Mouse (Mus musculus): Measurements from ENCODE around the gene Camk2b.

Camk2b gene

DNA sequence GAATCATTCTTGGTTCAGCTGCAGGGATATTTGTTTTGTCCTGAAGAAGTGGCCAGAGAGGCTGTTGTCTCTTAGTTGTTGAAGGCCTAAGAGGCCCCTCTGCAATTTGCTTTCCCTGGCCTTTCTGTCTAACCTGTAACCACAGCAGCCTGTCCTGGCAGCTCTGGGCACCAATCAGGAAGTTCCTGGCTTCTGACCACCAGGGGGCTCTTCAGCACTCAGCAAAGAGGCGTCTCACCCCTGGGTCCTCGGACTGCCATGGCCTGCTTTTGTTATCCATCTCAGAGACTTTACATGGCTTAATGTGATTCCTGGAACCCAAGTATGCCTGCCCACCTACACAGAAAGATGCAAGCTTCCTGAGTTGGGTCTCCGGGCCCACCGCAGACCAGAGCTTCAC lies 75.3 kb downstream of the Camk2b start:
- no peak for DNase-seq (ENCODE audit: extremely low spot score, low read depth, low spot score)

DNA sequence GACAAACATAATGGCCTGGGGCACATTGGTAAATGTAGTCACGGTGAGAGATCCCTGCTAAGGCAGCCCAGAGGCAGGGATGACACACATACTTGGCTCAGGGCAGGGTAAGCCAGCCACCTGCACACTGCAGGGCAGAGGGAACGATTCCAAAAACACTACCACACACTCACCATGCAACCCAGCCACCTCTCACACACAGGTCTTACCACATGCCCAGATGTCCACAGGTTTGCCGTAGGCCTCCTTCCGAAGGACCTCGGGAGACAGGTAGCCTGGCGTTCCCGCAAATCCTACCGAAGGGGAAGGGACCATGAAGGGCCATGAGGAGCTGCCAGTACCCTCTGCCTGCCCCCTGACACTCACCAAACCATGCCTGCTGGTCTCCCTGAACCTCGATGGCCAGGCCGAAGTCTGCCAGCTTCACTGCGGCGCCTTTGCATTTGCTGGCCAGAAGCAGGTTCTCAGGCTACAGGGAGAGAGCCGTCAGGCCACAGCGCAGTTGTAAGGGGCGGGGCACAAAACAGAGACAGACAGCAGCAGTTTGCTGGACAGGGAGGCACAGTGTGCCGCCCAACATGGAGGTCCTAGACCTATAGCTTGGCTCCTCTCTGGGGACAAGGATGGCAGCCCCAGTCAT lies 76.1 kb downstream of the Camk2b start:
- DNase-seq (ENCODE audit: extremely low spot score, low read depth, low spot score) = no peak

DNA sequence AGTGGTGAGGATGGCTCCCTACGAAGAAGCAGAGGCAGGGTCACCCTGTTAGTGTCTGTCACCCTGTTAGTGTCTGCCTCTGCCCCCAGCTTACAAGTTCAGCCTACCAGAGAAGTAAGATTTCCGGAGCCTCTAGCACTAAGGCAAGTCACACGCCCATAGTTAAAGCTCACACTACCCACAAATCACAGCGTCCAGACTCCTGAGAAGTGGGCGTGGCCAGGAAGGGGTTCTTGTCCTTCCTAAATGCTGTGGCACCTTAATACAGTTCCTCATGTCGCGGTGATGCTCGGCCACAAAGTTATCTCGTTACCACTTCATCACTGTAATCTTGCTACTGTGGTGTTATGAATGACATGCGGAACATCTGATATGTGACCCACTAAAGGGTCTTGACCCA lies 78.0 kb downstream of the Camk2b start:
- DNase-seq (ENCODE audit: extremely low spot score, low read depth, low spot score) = no peak

DNA sequence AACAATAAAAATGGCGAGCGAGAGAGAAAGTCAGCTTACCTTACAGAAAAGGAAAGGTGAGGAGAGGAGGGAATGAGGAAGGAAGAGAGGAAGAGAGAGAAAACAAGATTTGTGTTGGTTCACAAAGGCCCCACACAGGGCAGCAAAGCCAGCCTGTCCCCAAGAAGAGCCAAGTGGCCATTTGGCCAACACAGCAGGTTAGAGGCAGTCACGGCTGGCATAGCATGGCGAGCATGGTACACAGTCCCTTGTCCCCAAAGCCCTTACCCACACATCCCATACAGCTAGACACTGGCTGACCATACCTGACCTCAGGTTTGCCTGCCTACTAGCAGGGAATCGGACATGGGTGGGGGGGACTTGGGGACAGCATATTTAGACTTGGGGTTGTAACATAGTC lies 82.5 kb downstream of the Camk2b start:
- no peak for DNase-seq (ENCODE audit: extremely low spot score, low read depth, low spot score)

DNA sequence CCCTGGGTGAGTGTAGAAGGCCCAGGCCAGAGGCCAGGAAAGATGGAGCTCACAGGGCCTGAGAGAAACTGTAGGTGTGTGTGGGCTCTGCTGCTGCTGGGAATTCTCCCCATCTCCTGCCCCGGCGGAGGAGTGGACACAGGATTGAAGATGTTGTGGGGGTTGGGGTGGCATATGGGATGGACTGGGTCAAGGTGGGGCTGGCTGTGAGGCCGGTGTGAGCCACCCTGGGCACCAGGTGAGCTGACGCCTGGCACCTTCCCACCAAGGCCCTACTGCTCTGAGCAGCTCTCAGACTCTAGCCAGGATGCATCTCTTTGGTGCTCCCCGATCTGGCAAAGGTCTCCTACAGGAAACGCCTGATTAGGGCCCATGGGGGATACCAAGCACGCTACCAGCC lies 84.8 kb downstream of the Camk2b start:
- DNase-seq (ENCODE audit: extremely low spot score, low read depth, low spot score) = no peak

DNA sequence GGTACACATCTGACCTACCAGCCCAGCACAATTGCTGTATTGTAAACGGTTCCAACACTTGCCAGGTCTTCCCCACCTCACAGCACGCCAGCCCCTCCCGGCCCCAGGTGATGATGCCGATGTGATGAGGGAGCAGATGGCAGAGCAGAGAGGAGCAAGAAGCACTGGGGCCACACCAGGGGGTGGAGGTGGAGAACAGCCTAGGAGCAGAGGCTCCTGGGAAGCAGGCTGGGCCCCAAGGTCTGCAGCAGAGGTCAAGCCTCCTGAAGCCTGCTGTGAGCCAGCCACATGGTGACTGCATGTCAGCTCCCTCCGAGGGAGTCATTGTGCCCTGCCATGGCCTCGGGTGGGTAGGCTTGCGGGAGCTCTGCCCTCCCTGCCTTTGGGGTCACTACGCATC lies 85.6 kb downstream of the Camk2b start:
- no peak for DNase-seq (ENCODE audit: extremely low spot score, low read depth, low spot score)

DNA sequence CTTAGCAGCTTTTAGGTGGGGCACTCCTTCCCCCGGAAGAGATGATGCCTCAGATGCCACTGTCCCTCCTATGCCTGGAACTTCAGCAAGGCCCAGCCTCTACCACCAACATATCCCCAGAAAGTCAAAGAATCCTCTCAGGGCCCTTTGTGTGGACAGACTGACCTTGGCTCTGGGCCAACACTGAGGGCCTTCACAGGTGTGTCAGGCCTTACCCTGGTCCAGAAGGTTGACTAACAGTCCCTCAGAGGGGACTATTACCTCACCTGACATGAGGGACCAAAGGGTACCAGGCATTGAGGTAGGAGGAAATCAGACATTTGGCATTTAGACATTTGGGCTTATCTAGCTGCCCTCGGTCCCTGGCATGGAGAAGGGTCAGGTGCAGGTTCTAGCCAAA lies 86.1 kb downstream of the Camk2b start:
- no peak for DNase-seq (ENCODE audit: extremely low spot score, low read depth, low spot score)

DNA sequence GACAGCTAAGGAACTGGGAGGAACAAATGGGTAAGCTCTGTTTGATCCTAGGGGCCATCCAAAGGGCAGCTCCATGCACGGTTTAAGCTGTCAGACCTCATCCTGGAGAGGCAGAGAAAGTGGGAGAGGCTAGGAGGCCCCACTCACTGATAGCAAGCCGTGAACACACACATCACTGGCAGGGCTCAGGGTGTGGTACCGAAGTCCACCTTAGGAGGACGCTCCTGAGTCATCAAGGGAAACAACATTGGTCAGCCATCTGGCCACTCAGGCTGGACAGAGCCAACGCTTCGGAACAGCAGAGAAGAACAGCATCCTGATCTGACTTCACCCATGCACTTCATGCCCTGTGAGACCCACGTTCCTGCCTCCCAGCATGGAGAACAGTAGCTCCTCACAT lies 87.1 kb downstream of the Camk2b start:
- DNase-seq (ENCODE audit: extremely low spot score, low read depth, low spot score) = no peak

DNA sequence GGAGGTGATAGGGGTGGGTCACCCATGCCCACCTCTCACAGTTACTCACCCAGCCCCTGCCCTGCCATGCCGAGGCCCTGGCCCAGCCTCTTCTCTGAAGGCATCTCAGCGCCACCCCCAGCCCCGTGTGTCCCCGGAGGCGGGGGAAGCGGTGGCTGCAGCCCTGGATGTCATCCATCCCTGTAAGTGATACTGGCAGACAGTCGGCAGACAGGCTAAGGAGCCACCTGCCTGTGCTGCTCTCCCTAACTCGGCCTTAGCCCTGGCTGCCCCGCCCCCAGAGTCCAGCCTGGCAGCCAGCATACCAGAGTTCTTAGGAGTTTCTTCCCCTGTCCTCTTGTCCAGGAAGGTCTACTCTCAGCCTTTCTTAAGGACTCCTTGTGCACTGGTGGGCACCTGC lies 90.1 kb downstream of the Camk2b start:
- no peak for DNase-seq (ENCODE audit: extremely low spot score, low read depth, low spot score)

DNA sequence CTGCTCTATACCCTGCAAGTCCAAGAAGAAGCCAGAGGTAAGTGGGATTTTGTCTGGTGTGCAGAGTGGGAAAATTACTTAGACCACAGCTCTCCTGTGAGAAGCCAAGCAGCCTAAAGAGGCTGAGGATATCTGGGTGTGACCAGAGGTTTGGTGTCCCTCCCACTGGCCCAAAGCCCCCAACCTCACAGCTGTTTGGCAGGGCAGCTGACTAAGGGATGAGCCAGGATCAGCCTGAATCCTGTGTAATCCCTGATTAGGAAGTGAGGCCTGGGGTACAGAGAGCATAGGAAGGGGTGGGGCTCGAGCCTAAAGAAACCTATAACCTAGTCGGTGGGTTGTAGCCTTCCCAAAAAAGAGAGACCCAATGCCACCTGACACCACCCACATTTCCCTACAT lies 91.1 kb downstream of the Camk2b start:
- DNase-seq (ENCODE audit: extremely low spot score, low read depth, low spot score) = no peak

DNA sequence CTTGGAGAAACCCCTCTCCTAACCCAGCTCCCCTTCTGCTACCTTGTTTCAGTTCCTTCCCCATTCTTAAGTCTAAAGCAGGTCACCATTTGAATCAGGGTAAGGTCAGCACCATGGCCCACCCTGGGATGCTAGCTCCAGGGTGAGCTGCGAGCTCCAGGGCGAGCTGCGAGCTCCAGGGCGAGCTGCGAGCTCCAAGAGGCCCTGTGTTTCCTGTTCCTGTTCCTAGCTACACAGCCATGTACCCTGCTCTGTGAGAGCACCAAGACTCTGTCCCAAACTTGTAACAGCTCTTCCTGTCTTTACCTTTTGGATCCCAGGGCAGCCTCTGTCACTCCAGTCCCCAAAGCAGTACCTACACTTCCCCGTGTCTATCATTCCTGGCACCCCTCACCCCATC lies 92.1 kb downstream of the Camk2b start:
- no peak for DNase-seq (ENCODE audit: extremely low spot score, low read depth, low spot score)

DNA sequence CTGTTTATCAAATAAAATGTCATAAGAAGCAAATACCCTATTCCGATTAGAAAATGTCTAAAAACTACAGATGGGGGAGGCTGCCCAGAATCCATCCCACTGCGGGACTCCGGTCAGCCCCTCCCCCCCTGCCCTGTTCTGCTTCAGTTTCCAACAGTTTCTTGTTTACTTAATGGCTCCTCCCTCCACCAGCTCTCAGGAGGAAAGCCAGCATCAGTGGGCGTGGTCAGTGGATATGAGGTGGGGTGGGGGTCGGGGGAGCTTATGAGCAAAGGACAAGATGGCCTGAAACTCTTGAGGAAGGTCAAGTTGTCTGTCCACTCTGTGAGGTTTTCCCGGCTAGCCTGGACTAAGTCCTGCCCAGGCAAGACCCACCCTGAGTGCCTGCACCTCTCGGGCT lies 93.0 kb downstream of the Camk2b start:
- DNase-seq (ENCODE audit: extremely low spot score, low read depth, low spot score) = no peak

DNA sequence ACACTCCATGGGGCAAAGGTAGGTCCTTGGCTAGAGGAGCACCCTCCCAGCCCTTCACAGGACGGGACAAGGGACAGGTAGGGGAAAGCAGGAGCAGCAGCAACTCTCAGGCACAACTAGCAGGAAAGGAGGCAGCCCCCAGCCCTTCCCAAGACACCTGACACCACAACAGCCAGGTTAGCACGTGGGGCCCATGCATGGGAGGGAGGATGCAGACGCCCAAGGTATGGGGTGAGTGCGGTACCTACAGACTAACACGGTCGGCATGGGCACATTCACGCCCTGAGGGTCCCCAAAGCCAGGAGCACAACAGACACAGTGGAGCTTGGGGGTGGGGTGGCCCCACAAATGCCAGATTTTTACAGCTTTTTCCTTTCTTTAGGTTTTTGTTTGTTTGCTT lies 95.0 kb downstream of the Camk2b start:
- no peak for DNase-seq (ENCODE audit: extremely low spot score, low read depth, low spot score)

DNA sequence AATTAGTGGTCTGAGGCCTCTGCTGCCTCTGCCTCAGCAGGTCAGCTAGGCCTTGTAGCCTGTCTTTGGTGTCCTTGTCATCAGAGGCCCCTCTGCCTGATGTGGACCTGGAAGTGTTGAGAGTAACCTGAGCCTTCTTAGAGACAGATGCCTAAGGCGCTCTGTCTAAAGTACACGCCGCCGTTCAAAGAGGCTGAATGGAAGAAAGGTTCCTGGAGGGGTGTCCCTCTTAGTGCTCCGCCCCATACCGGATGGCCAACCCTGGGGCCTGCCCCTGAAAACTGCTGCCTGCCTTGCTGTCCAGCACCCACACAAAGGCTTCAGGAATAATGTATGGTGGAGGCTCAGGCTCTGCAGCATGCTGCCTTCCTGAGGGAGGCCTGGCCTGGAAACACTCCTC lies 97.9 kb downstream of the Camk2b start:
- no peak for DNase-seq (ENCODE audit: extremely low spot score, low read depth, low spot score)

DNA sequence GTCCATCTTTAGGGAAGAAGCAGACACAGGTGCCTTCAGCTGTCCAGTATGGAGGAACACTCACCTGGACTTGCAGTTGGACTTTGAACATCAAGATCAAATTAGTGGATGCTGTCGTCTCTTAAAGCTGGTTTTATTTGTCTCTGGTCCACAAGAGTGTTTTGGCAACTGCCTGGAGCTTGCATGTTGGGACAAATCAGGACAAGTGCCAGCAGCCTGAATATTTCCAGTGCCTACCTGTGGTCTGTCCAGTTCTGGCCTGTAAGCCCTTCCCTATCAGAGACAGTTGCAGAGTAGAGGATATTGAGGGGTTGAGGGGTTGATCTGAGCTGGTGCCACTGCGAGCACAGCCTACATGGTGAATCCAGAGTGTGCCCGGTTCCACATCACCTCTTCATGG lies 99.4 kb downstream of the Camk2b start:
- no peak for DNase-seq (ENCODE audit: extremely low spot score, low read depth, low spot score)

DNA sequence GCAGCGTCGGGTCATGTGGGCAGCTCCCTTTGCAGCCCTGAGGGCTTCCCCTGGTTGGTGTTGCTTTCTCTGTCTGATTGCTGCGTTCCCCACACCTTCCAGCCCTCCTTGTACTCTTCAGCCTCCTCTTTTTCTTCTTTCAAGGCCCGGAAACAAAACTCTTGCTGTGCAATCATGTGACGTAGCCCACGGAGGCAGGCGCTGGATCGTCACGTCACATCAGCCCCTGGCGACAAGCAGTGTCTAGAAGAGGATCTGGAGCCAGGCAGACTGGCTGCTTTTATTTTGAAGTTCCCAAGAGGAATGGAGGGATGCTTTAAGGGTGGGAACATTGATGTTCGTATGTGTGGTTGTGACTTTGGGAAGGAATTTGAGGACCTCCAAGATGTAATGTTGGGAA lies 100.3 kb downstream of the Camk2b start:
- DNase-seq (ENCODE audit: extremely low spot score, low read depth, low spot score) = no peak

DNA sequence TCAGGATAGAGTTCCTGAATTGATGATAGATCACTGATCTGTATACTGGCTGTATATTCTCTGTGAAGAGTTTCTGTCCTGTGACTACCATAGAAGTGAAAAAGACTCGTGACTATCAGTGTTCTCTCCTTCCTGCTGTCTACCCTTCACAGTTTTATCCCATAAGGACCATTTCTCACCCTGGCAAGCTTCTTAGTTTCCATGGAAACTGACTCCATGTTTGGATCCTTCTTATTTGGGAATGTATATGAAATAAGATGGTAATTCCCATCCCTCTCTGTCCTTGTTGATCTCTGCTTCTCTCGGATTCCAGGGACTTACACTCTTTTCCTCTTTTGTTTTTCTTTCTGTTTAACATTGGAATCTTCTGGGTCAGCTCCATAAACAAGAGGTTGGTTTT lies 106.1 kb downstream of the Camk2b start:
- DNase-seq (ENCODE audit: extremely low spot score, low read depth, low spot score) = no peak

DNA sequence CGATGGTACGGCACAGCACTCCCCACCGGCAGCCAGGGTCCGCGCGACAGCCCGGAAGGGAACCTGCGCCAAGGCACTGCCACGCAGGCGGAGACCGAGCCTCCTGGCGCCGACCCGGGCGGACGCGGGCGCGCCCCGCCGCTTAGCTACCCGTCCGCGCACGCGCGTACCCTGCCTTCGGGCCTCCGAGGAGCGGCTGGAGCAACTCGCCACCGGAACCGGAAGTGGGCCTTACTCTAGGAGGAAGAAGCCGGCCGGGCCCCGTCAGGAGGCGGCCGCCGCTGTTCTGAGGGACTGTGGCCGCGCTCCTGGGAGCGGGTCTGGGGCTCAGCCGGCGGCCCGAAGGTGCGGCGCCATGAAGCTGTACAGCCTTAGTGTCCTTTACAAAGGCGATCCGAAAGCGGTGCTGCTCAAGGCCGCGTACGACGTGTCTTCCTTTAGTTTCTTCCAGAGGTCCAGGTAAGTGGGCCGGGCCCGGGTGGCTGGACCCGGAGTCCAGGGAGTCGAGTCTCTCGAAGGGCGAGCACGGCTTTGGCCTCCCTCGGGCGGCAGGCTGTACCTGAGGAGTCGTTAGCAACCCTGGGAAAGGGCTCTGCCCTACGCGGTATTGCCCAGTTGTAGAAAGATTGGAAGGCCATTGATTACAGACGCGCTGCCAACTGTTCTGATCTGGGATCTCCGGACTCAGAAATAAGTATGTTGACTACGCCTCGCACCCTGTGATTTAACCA lies 110.5 kb downstream of the Camk2b start, which contains the start of gene Ykt6:
TSS of gene Ykt6 (plus strand) at position 148 of the 731 bp plus-strand sequence.
- DNase-seq (ENCODE audit: extremely low spot score, low read depth, low spot score) = peak; percentile 79

DNA sequence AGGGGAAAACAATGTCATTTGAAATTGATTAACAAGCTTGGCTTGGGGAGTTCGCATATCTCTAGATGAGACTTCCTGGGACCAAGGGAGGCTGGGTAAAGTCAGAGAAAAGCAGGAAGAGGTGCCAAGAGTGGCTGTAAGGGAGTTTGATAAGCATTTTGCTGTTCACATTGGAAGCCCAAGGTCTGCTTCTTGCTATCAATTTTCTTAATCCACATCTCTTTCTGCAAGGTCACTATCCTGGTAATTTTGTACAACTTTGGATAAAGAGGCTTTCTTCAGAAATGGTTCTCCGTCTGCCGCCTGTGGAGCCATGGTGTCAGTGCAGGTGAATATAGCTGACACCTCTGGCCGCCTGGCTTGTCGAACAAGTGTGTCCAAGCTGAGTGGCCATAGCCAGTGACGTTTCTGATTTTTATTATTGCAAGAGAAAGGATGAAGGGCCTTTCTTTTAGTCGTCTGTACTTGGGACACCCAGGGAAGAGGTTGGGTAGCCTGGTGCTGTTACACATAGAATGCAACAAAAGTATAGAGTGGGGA lies 111.1 kb downstream of the Camk2b start:
- no peak for DNase-seq (ENCODE audit: extremely low spot score, low read depth, low spot score)

DNA sequence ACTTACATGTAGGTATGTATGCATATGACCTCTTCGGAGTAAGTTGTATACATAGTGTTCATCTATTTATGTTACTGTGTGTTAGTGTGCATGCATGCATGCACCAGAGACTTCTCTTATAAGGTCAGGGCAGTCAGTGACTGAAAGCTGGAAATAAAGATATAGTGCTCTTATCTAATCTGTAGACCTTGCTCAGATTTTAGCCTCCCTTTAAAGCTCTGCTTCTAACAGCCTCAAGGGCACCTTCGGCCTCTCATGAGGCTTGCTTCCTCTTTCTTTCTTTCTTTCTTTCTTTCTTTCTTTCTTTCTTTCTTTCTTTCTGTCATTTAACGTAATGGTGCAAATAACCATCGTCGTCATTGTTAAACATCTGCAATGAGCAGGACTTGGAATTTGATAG lies 111.7 kb downstream of the Camk2b start:
- no peak for DNase-seq (ENCODE audit: extremely low spot score, low read depth, low spot score)

DNA sequence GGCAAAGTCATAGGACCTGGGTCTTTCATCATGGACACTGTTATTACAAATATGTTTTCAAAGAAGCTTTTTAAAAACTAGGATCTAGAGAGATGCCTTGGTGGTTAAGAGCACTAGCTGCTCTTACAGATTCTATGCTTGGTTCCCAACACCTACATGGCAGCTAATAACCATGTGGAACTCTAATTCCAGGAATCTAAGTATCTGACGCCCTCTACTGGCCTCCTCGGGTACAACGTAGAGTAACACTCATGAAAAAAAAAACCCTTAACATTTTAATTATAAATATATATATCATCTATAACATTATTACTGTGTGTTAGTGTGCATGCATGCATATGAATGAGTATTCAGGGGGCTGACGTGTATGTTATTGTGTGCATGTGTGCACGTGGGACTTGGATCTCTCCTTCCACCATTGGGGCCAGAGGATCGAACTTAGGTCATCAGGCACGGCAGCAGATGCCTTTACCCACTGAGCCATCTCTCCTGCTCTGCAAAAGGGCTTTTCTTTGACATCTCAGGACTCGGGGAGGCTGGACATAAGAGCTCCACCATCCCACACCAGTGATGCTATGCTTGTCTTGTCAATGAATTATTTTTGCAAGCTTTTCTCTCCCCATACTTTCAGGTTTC lies 112.9 kb downstream of the Camk2b start:
- no peak for DNase-seq (ENCODE audit: extremely low spot score, low read depth, low spot score)

DNA sequence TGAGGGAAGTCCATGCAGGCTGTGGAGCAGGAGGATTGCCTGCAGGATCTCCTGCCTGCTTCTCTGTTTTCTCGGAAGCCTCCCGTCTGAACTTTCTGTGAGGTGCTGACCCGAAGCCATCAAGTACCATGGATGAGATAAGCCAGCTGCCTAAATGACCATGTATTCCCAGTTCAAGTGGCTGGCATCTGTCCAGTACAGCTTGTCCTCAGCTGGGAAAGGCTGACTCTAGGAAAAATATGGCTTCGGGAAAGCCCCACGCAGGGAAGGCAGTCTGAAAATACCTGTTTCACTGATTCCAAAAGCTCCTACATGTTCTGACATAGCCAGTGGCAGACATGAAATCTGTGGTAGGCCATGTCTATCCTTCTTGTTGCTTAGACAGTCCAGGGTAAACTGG lies 113.7 kb downstream of the Camk2b start:
- no peak for DNase-seq (ENCODE audit: extremely low spot score, low read depth, low spot score)

All from hindlimb bud, embryonic 11.5 days (tissue).